In genomic region chr19:53243956-53244355, GRCm38 (mm10) we compare ENCODE assay signal across 28 mouse cellular contexts.
DNase-seq lines count a peak whose midpoint lies in the region; ATAC-seq lines count a peak whose summit lies in the region.
"Had no signal": no experiment of that assay in that cellular context is flagged by ENCODE, and none has a peak within 500 bp of the region (broad histone marks: within the 10 kb centered on the region; RNA-seq: fewer than 3 reads in every experiment).

No protein-coding gene starts in this region.

- peak; percentile 82 for DNase-seq in heart, adult 11 months
- DNase-seq in right cerebral cortex, adult 2 months (ENCODE audit: low spot score in 2 of 2): peak; percentile 50 to 54
- no peak for DNase-seq in right cerebral cortex, postnatal 14 days
- DNase-seq in right cerebral cortex, postnatal 25 days: peak; percentile 16
- no peak for DNase-seq in cerebellum, postnatal 14 days
- DNase-seq in spleen, adult 18-20 months: no peak
- DNase-seq: adrenal gland, postnatal 14 days; cerebellum, adult 2 months; cerebellum, postnatal 25 days; gastrocnemius, postnatal 14 days; heart, postnatal 36 days; kidney, adult 8-10 months; kidney, postnatal 4 days; thymus, postnatal 4 days had no signal

- no peaks in the 10 kb centered on the region for H3K9me3 ChIP-seq in heart, embryonic 12.5 days (replicated peaks)
- H3K9me3 ChIP-seq: embryonic facial prominence, embryonic 10.5 days; embryonic facial prominence, embryonic 15.5 days; forebrain, embryonic 13.5 days; heart, embryonic 10.5 days; hindbrain, embryonic 12.5 days; limb, embryonic 13.5 days; lung, embryonic 15.5 days; midbrain, embryonic 10.5 days; midbrain, embryonic 15.5 days had no signal

- no peak for ATAC-seq in heart, embryonic 12.5 days (ENCODE audit: insufficient number of reproducible peaks, low FRiP score)
- ATAC-seq: CD4-positive, CD25-positive, alpha-beta regulatory T cell, adult 4 months; forebrain, embryonic 13.5 days; intestine, embryonic 16.5 days; midbrain, embryonic 15.5 days had no signal

- H3K9ac ChIP-seq in heart, embryonic 12.5 days: no peak overlapping the region
- H3K9ac ChIP-seq: embryonic facial prominence, embryonic 15.5 days; forebrain, embryonic 13.5 days; hindbrain, embryonic 12.5 days; limb, embryonic 13.5 days; lung, embryonic 15.5 days; midbrain, embryonic 15.5 days had no signal

- no peaks in the 10 kb centered on the region for H3K27me3 ChIP-seq in heart, embryonic 12.5 days (replicated peaks)
- H3K27me3 ChIP-seq: embryonic facial prominence, embryonic 15.5 days; forebrain, embryonic 13.5 days; hindbrain, embryonic 12.5 days; limb, embryonic 13.5 days; lung, embryonic 15.5 days; midbrain, embryonic 15.5 days had no signal

- 0 out of 2 replicates have a peak, but pooled peaks cover 3% of the 10 kb centered on the region for H3K4me1 ChIP-seq in heart, embryonic 12.5 days (replicated peaks)
- H3K4me1 ChIP-seq: embryonic facial prominence, embryonic 15.5 days; heart, embryonic 10.5 days; lung, embryonic 15.5 days had no signal

- 79% methylated on average over 10 of the region's 10 CpGs for WGBS in heart, embryonic 12.5 days

- H3K36me3 ChIP-seq in heart, embryonic 12.5 days: peaks cover 77% of the 10 kb centered on the region
- H3K36me3 ChIP-seq: midbrain, embryonic 15.5 days had no signal

- H3K4me2 ChIP-seq in heart, embryonic 12.5 days: no peak overlapping the region
- H3K4me2 ChIP-seq: embryonic facial prominence, embryonic 15.5 days; forebrain, embryonic 13.5 days; hindbrain, embryonic 12.5 days; limb, embryonic 13.5 days; liver, embryonic 11.5 days; lung, embryonic 15.5 days; midbrain, embryonic 15.5 days had no signal

- no peak overlapping the region for H3K4me3 ChIP-seq in heart, embryonic 12.5 days
- H3K4me3 ChIP-seq: embryonic facial prominence, embryonic 10.5 days; embryonic facial prominence, embryonic 15.5 days; forebrain, embryonic 13.5 days; heart, embryonic 10.5 days; hindbrain, embryonic 12.5 days; limb, embryonic 13.5 days; lung, embryonic 15.5 days; midbrain, embryonic 10.5 days; midbrain, embryonic 15.5 days had no signal

- H3K27ac ChIP-seq in heart, embryonic 12.5 days (ENCODE audit: poor library complexity, severe bottlenecking): no peak overlapping the region
- H3K27ac ChIP-seq: embryonic facial prominence, embryonic 10.5 days; embryonic facial prominence, embryonic 15.5 days; forebrain, embryonic 13.5 days; heart, embryonic 10.5 days; hindbrain, embryonic 12.5 days; kidney, postnatal 0 days; limb, embryonic 13.5 days; lung, embryonic 15.5 days; midbrain, embryonic 10.5 days; midbrain, embryonic 15.5 days had no signal

Comparison
In these comparisons a context has a peak if more than half of its experiments do, and no peak if none do; other contexts are left out.
1. DNase-seq: peak in heart, adult 11 months (single experiment), right cerebral cortex, adult 2 months (2 of 2) and right cerebral cortex, postnatal 25 days (single experiment); none in right cerebral cortex, postnatal 14 days (single experiment), cerebellum, postnatal 14 days (0 of 2) and spleen, adult 18-20 months (0 of 2).